Mouse (Mus musculus) limb, embryonic 14.5 days (tissue): ENCODE measurements around the gene Akr1b3. TPM values are rescaled to one million over a fixed set of nuclear protein-coding genes. Genes with fewer than 3 reads are reported as not detected.

Source experiments
- ATAC-seq: fragments of 200-750 bp; cut with Nextera tagmentation; 2 replicates; pipeline ENCODE4 v1.8.0; 2017; ENCODE audit warnings: low read depth, moderate number of reproducible peaks, moderate TSS enrichment; ENCODE audit not compliant: low FRiP score
- DNase-seq: peaks from one replicate; pipeline ENCODE4 v3.0.0-alpha.2; 2015; ENCODE audit warnings: low spot score
- H3K27ac ChIP-seq: fragments of 300-500 bp; sonication (generic); replicated peaks from 2 replicates; pipeline ENCODE4 v1.5.1; 2014; ENCODE audit warnings: low read depth, mild to moderate bottlenecking, low read length, moderate library complexity, mixed read lengths
- H3K27me3 ChIP-seq: fragments of 300-500 bp; sonication (generic); 2 replicates; pipeline ENCODE4 v1.6.1; 2014; ENCODE audit warnings: low read length, mixed read lengths; ENCODE audit not compliant: control insufficient read depth, insufficient read depth
- H3K36me3 ChIP-seq: fragments of 300-500 bp; sonication (generic); 2 replicates; pipeline ENCODE4 v1.6.1; 2014; ENCODE audit warnings: mild to moderate bottlenecking, low read length, moderate library complexity, mixed read lengths; ENCODE audit not compliant: control insufficient read depth, insufficient read depth
- H3K4me1 ChIP-seq: fragments of 300-500 bp; sonication (generic); 2 replicates; pipeline ENCODE4 v1.6.1; 2014; ENCODE audit warnings: antibody characterized with exemption, low read length, mixed read lengths; ENCODE audit not compliant: control insufficient read depth, insufficient read depth
- H3K4me2 ChIP-seq: fragments of 300-500 bp; sonication (generic); replicated peaks from 2 replicates; pipeline ENCODE4 v1.6.1; 2014; ENCODE audit warnings: low read depth, mild to moderate bottlenecking, low read length, moderate library complexity; ENCODE audit not compliant: severe bottlenecking
- H3K4me3 ChIP-seq: fragments of 300-500 bp; sonication (generic); replicated peaks from 2 replicates; pipeline ENCODE4 v1.5.1; 2014; ENCODE audit warnings: low read length
- H3K9ac ChIP-seq: fragments of 300-500 bp; sonication (generic); 2 replicates; pipeline ENCODE4 v1.6.1; 2014; ENCODE audit warnings: mild to moderate bottlenecking, low read depth, low read length, moderate library complexity; ENCODE audit not compliant: severe bottlenecking
- H3K9me3 ChIP-seq: fragments of 300-500 bp; sonication (generic); 2 replicates; pipeline ENCODE4 v1.6.1; 2016; ENCODE audit warnings: low read length; ENCODE audit not compliant: control insufficient read depth
- POLR2A ChIP-seq: fragments of 200-500 bp; IDR thresholded peaks from 2 replicates; pipeline ENCODE4 v1.8.0; 2012; ENCODE audit warnings: inconsistent platforms, mild to moderate bottlenecking, moderate library complexity, borderline replicate concordance; ENCODE audit not compliant: insufficient read depth, insufficient read length; ENCODE audit errors: extremely low read depth
- WGBS: fragments of 180-500 bp; shearing (Covaris S2); extraction: QIAGEN DNeasy Blood & Tissue Kit; methylation state at CpG from one replicate; pipeline ENCODE4 v1.1.7; 2014; 5-methylcytosine and 5-hydroxymethylcytosine counted together
- polyA plus RNA-seq, 2 experiments: library from polyadenylated mRNA; depleted of rRNA in 1 of 2; stranded (reverse) in 1 of 2; unstranded in 1 of 2; fragments of >200 nt; fragmentation: Nextera tagmentation in 1 of 2; extraction: Ambion mirVana in 1 of 2; gene quantifications; 2 replicates each; pipeline versions ENCODE4 v1.2.1 to v1.2.3; 2012 to 2014

The Akr1b3 gene
- polyA plus RNA-seq, 2 experiments: 133 to 174 TPM

DNA sequence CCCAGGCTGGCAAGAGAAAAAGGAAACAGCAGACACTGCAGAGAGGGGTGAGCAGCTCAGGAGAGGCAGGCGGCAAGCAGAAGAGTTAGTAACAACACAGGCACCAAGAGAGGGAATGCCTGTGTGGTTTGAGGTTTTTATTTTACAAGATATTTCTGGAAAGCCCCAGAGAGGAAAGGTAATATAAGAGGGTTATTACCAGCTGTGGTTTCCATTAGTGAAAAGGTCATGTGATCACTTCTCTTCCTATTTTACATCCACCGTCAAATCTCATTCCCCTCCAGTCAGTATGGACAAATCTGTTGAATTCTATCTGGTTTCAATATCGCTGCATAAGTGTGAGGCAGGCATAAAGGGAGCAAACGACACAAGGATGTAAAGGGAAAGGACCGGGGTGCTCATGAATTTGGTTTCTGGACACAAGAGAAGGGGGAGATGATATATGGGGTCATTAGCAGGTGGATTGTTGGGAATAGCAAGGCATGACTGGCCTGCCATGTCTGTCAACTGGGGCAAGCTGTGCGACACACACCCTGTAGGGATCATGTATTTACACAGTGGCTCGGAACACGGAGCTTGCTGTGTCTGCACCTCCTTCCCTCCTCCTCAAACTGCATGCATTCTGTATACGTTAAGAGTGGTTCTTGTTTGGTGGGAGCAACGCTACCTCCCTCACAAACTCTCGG, 24.9 kb downstream of the Akr1b3 start:
- Histone ChIP-seq H3K4me3 (peak overlapping the region; percentile 14), H3K4me1 (peaks cover 6% of the 10 kb centered on the region; the same call in 1 of the 2 replicates), H3K9me3 (no peaks in the 10 kb centered on the region), H3K9ac (no peak overlapping the region), H3K27ac (no peak overlapping the region), H3K36me3 (no peaks in the 10 kb centered on the region), H3K4me2 (peak overlapping the region; percentile 35), H3K27me3 (no peaks in the 10 kb centered on the region)
- WGBS: 33% methylated on average over 11 of the region's 11 CpGs
- TF ChIP-seq POLR2A: no peak
- DNase-seq (peak; percentile 59), ATAC-seq (peak; percentile 56)

DNA sequence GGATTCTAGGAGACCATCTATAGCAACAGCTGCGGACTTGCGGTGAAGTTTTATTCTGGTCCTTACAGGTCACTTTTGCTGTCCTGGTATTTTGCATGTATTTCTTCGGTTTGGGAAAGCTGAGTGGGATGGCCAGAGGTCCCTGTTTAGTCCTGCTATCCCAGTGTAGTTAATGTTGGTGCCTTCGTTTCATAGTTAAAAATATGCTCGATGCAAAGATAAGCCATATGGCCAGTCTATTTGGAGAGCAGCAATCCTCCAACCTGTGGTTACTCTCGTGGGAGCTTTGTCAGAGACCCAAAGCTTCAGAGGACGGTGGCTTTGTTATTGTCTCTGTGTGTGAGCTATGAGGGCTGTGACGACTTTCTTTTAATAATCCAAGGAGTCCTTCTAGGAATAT, 26.6 kb downstream of the Akr1b3 start:
- Histone ChIP-seq H3K4me2 (no peak overlapping the region), H3K4me1 (peaks cover 6% of the 10 kb centered on the region; the same call in 1 of the 2 replicates), H3K9ac (no peak overlapping the region), H3K27ac (no peak overlapping the region), H3K27me3 (no peaks in the 10 kb centered on the region), H3K9me3 (no peaks in the 10 kb centered on the region), H3K4me3 (no peak overlapping the region), H3K36me3 (no peaks in the 10 kb centered on the region)
- TF ChIP-seq POLR2A: no peak
- DNase-seq (no peak), ATAC-seq (no peak)
- WGBS: 85% methylated on average over 8 of the region's 8 CpGs

GRCm38 (mm10) chr6:34290091-34290490, 27.2 kb downstream of the Akr1b3 start:
- no peak for TF ChIP-seq POLR2A
- H3K9ac ChIP-seq: no peak overlapping the region
- H3K4me2 ChIP-seq: no peak overlapping the region
- no peak for DNase-seq
- no peak overlapping the region for H3K27ac ChIP-seq
- H3K4me3 ChIP-seq: no peak overlapping the region
- ATAC-seq: no peak
- WGBS: 93% methylated on average over 17 of the region's 17 CpGs
- no peaks in the 10 kb centered on the region for H3K9me3 ChIP-seq
- H3K27me3 ChIP-seq: no peaks in the 10 kb centered on the region
- peaks cover 6% of the 10 kb centered on the region; the same call in 1 of the 2 replicates for H3K4me1 ChIP-seq
- H3K36me3 ChIP-seq: no peaks in the 10 kb centered on the region

GRCm38 (mm10) chr6:34288098-34288497, 29.2 kb downstream of the Akr1b3 start:
- H3K9me3 ChIP-seq: no peaks in the 10 kb centered on the region
- no peak overlapping the region for H3K4me2 ChIP-seq
- H3K4me3 ChIP-seq: no peak overlapping the region
- ATAC-seq (no peak), DNase-seq (no peak)
- H3K9ac ChIP-seq: no peak overlapping the region
- 91% methylated on average over 10 of the region's 10 CpGs for WGBS
- no peaks in the 10 kb centered on the region for H3K36me3 ChIP-seq
- H3K27me3 ChIP-seq: no peaks in the 10 kb centered on the region
- H3K27ac ChIP-seq: no peak overlapping the region
- H3K4me1 ChIP-seq: peaks cover 6% of the 10 kb centered on the region; the same call in 1 of the 2 replicates
- TF ChIP-seq POLR2A: no peak

- no peak for ATAC-seq
- 57% methylated on average over 3 of the region's 3 CpGs for WGBS
- no peak for TF ChIP-seq POLR2A
Measured at GRCm38 (mm10) chr6:34286841-34287240, 30.4 kb downstream of the Akr1b3 start.

More at GRCm38 (mm10) chr6:34286841-34287240, 30.4 kb downstream of the Akr1b3 start:
- H3K9ac ChIP-seq: no peak overlapping the region
- no peak overlapping the region for H3K4me3 ChIP-seq
- DNase-seq: no peak
- no peaks in the 10 kb centered on the region for H3K9me3 ChIP-seq
- no peaks in the 10 kb centered on the region for H3K4me1 ChIP-seq
- no peaks in the 10 kb centered on the region for H3K36me3 ChIP-seq
- H3K27me3 ChIP-seq: no peaks in the 10 kb centered on the region
- H3K27ac ChIP-seq: no peak overlapping the region
- no peak overlapping the region for H3K4me2 ChIP-seq
